ENCODE assay signal across 8 mouse cellular contexts in genomic region chr7:30346635-30347379, GRCm38 (mm10). TPM values are rescaled to one million over a fixed set of nuclear protein-coding genes. Genes with fewer than 3 reads are reported as not detected.
DNase-seq lines count a peak whose midpoint lies in the region; ATAC-seq and TF ChIP-seq lines count a peak whose summit lies in the region.

No protein-coding gene starts in this region.

- ATAC-seq in erythroblast, adult 5-6 weeks (replicated peaks; ENCODE audit: low FRiP score, poor library complexity, severe bottlenecking) = 0 out of 2 replicates have a peak, but pooled peaks have one; percentile 17
- ATAC-seq in lung, embryonic 14.5 days (ENCODE audit: insufficient read depth) = no peak

- no peaks in the 10 kb centered on the region for H3K36me3 ChIP-seq in lung, embryonic 14.5 days (ENCODE audit: insufficient read depth)

- H3K9me3 ChIP-seq in lung, embryonic 14.5 days (ENCODE audit: low read depth, low read length) = no peaks in the 10 kb centered on the region

- peak; percentile 53 for DNase-seq in cerebellum, adult 9-11 months
- DNase-seq in cerebellum, postnatal 36 days = no peak
- peak; percentile 60 for DNase-seq in ovary, postnatal 10 days (ENCODE audit: low spot score)
- no peak for DNase-seq in ovary, adult 18-20 months (ENCODE audit: low spot score)
- peak; percentile 93 for DNase-seq in lung, embryonic 14.5 days
- DNase-seq in testis, postnatal 10 days (ENCODE audit: low spot score) = peak; percentile 88
- no peak for DNase-seq in layer of hippocampus, adult 18-20 months (ENCODE audit: low spot score in 2 of 2)

- peaks cover 19% of the 10 kb centered on the region; the same call in 1 of the 2 replicates for H3K27me3 ChIP-seq in lung, embryonic 14.5 days (ENCODE audit: insufficient read depth, low read length)

- H3K4me1 ChIP-seq in lung, embryonic 14.5 days (ENCODE audit: insufficient read depth) = no peaks in the 10 kb centered on the region

- no peak for TF ChIP-seq CTCF in lung, embryonic 14.5 days (IDR thresholded peaks at IDR 0.05; ENCODE audit: low read depth)

- WGBS in lung, embryonic 14.5 days = 25% methylated on average over 21 of the region's 21 CpGs

- no peak overlapping the region for H3K4me2 ChIP-seq in lung, embryonic 14.5 days

- no peak overlapping the region for H3K4me3 ChIP-seq in lung, embryonic 14.5 days (ENCODE audit: low read depth, low read length)

- no peak overlapping the region for H3K9ac ChIP-seq in lung, embryonic 14.5 days

- H3K27ac ChIP-seq in lung, embryonic 14.5 days (ENCODE audit: low read depth) = no peak overlapping the region

RNA-seq across cellular contexts. Expression of gene Lrfn3, which starts 15.8 kb away (rescaled TPM):
- total RNA-seq in erythroblast, adult 5-6 weeks (2015; ENCODE audit: low replicate concordance) = not detected in 2 replicates
- total RNA-seq in erythroblast, adult 5-6 weeks (2017; ENCODE audit: low replicate concordance) = not detected in 2 replicates
- 3.4 and 3.7 TPM in 2 replicates for polyA plus RNA-seq in lung, embryonic 14.5 days (2014; fragmentation: Nextera tagmentation; extraction: Ambion mirVana)
- total RNA-seq in layer of hippocampus, adult 18-20 months (2021) = 10 to 100 TPM; 29.9 to 32.6 TPM

RNA-seq across cellular contexts. Expression of gene Sdhaf1, which starts 23.1 kb away (rescaled TPM):
- 0.84 TPM in 1 of 2 replicates, not detected in the other for total RNA-seq in erythroblast, adult 5-6 weeks (2015; ENCODE audit: low replicate concordance)
- total RNA-seq in erythroblast, adult 5-6 weeks (2017; ENCODE audit: low replicate concordance) = 0.77 and 2.8 TPM in 2 replicates
- polyA plus RNA-seq in lung, embryonic 14.5 days (2014; fragmentation: Nextera tagmentation; extraction: Ambion mirVana) = 21.3 and 22.7 TPM in 2 replicates
- total RNA-seq in layer of hippocampus, adult 18-20 months (2021) = 1 to 10 TPM; 6.3 to 6.6 TPM

RNA-seq across cellular contexts. Expression of gene E130208F15Rik, which starts 25.3 kb away (rescaled TPM):
- total RNA-seq in erythroblast, adult 5-6 weeks (2015; ENCODE audit: low replicate concordance) = not detected in 2 replicates
- total RNA-seq in erythroblast, adult 5-6 weeks (2017; ENCODE audit: low replicate concordance) = 1.5 TPM in 1 of 2 replicates, not detected in the other
- polyA plus RNA-seq in lung, embryonic 14.5 days (2014; fragmentation: Nextera tagmentation; extraction: Ambion mirVana) = not detected in 2 replicates
- total RNA-seq in layer of hippocampus, adult 18-20 months (2021) = under 1 TPM; 0.30 to 0.43 TPM

RNA-seq across cellular contexts. Expression of gene Syne4, which starts 32.2 kb away (rescaled TPM):
- total RNA-seq in erythroblast, adult 5-6 weeks (2015; ENCODE audit: low replicate concordance) = not detected in 2 replicates
- total RNA-seq in erythroblast, adult 5-6 weeks (2017; ENCODE audit: low replicate concordance) = not detected in 2 replicates
- polyA plus RNA-seq in lung, embryonic 14.5 days (2014; fragmentation: Nextera tagmentation; extraction: Ambion mirVana) = 21.9 and 23.2 TPM in 2 replicates
- total RNA-seq in layer of hippocampus, adult 18-20 months (2021) = 10 to 100 TPM; 10.5 to 10.9 TPM

RNA-seq across cellular contexts. Expression of gene Alkbh6, which starts 38.3 kb away (rescaled TPM):
- total RNA-seq in erythroblast, adult 5-6 weeks (2015; ENCODE audit: low replicate concordance) = 0.96 and 3.3 TPM in 2 replicates
- total RNA-seq in erythroblast, adult 5-6 weeks (2017; ENCODE audit: low replicate concordance) = 2.0 and 5.4 TPM in 2 replicates
- 72.1 and 73.1 TPM in 2 replicates for polyA plus RNA-seq in lung, embryonic 14.5 days (2014; fragmentation: Nextera tagmentation; extraction: Ambion mirVana)
- 10 to 100 TPM; 55.2 to 63.0 TPM for total RNA-seq in layer of hippocampus, adult 18-20 months (2021)

Comparison
In these comparisons a context has a peak if more than half of its experiments do, and no peak if none do; other contexts are left out.
1. DNase-seq: peak in cerebellum, adult 9-11 months (single experiment), ovary, postnatal 10 days (single experiment), lung, embryonic 14.5 days (single experiment) and testis, postnatal 10 days (single experiment); none in cerebellum, postnatal 36 days (0 of 2), ovary, adult 18-20 months (single experiment) and layer of hippocampus, adult 18-20 months (0 of 2).
2. RNA of gene Lrfn3, which starts 15.8 kb away (total RNA-seq): 29.9 to 32.6 TPM in layer of hippocampus, adult 18-20 months; not detected in erythroblast, adult 5-6 weeks; every median in the first group is over 10 times any median in the second.